Mouse (Mus musculus): ENCODE measurements around the gene Olfr313.

Olfr313 gene

DNA sequence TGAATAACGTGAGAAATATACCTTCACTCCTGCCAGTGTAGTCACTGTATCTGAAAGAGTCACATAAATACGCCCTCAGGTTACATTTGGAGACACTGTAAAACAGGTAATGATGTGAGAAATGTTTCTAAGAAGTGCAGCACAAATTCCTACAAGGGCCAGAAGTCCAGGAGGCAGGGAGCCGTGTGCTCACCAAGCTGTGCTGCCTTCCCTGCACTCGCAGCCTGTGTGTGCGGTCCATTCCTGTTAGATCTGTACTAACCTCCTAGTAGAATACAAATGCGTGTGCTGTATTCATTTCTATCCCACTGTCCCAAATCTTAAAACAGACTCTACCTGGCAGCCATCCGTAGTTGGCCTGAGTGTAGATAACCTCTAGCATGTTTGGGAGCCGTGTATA lies 45.9 kb downstream of the Olfr313 start:
- no peak for DNase-seq

GRCm38 (mm10) chr11:58867039-58867953 lies 52.5 kb downstream of the Olfr313 start, which contains the start of gene 2810021J22Rik:
Gene 2810021J22Rik, plus strand, starts transcription at chr11:58867216.
- DNase-seq = peak; percentile 86

DNA sequence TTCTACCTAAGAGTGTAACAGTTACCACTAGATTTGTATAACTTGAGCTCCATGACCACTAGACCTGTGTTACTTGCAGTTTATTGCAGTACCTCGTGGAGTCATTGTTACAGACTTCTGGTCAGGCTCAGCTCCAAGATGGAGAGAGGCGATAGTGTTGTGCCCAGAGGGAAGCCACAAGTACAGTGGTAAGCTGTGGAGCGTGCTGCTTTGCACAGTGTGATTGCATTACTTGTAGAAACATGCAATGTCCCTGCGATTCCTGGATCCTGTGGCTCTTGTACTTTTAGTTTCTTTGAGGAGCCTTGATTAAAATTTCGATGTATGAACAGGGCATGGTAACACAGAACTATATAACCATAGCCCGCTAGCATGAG lies 53.1 kb downstream of the Olfr313 start:
- DNase-seq = no peak

All from right cerebral cortex, adult 18-20 months (tissue).